Mouse (Mus musculus) forebrain, postnatal 0 days (tissue): Measurements from ENCODE around the gene Eya3. TPM values are rescaled to one million over a fixed set of nuclear protein-coding genes. Genes with fewer than 3 reads are reported as not detected.
"Not testable (repeated sequence)": the region's sequence is repeated elsewhere in the genome, so short reads cannot be mapped to it uniquely, and the experiment has no call there.

Experiments used
- ATAC-seq: fragments of 200-750 bp; cut with Nextera tagmentation; 2 replicates; pipeline ENCODE4 v1.8.0; 2017; ENCODE audit warnings: mild to moderate bottlenecking, moderate library complexity
- DNase-seq: peaks from one replicate; pipeline ENCODE4 v3.0.0-alpha.2; 2015
- H3K27ac ChIP-seq: fragments of 300-500 bp; sonication (generic); 2 replicates; pipeline ENCODE4 v1.5.1; 2014; ENCODE audit warnings: low read depth, mild to moderate bottlenecking, antibody characterized with exemption, low read length, moderate library complexity, mixed read lengths
- H3K27me3 ChIP-seq: fragments of 300-500 bp; sonication (generic); 2 replicates; pipeline ENCODE4 v1.6.1; 2014; ENCODE audit warnings: mild to moderate bottlenecking, low read length, mixed read lengths; ENCODE audit not compliant: insufficient read depth
- H3K36me3 ChIP-seq: fragments of 300-500 bp; sonication (generic); 2 replicates; pipeline ENCODE4 v1.6.1; 2014; ENCODE audit warnings: mild to moderate bottlenecking, moderate library complexity; ENCODE audit not compliant: insufficient read depth
- H3K4me1 ChIP-seq: fragments of 300-500 bp; sonication (generic); 2 replicates; pipeline ENCODE4 v1.6.1; 2014; ENCODE audit warnings: antibody characterized with exemption; ENCODE audit not compliant: insufficient read depth
- H3K4me2 ChIP-seq: fragments of 300-500 bp; sonication (generic); 2 replicates; pipeline ENCODE4 v1.6.1; 2014; ENCODE audit warnings: low read depth, mild to moderate bottlenecking, moderate library complexity
- H3K4me3 ChIP-seq: fragments of 300-500 bp; sonication (generic); 2 replicates; pipeline ENCODE4 v1.5.1; 2014; ENCODE audit warnings: low read depth, low read length, mixed read lengths
- H3K9ac ChIP-seq: fragments of 300-500 bp; sonication (generic); 2 replicates; pipeline ENCODE4 v1.6.1; 2014; ENCODE audit warnings: mild to moderate bottlenecking
- H3K9me3 ChIP-seq: fragments of 300-500 bp; sonication (generic); 2 replicates; pipeline ENCODE4 v1.6.1; 2016; ENCODE audit warnings: low read length
- CTCF ChIP-seq: sonication (generic); IDR thresholded peaks from 2 replicates; pipeline ENCODE4 v1.5.1; 2016; ENCODE audit warnings: antibody characterized with exemption, control low read depth, low read depth
- WGBS: fragments of 180-500 bp; shearing (Covaris S2); extraction: QIAGEN DNeasy Blood & Tissue Kit; methylation state at CpG from one replicate; pipeline ENCODE4 v1.1.7; 2014; 5-methylcytosine and 5-hydroxymethylcytosine counted together
- polyA plus RNA-seq: library from polyadenylated mRNA; unstranded; fragments of >200 nt; fragmentation: Nextera tagmentation; extraction: Ambion mirVana; gene quantifications from 2 replicates; pipeline ENCODE4 v1.2.1, GENCODE M21; 2015
- total RNA-seq: library from RNA; depleted of rRNA; stranded (reverse); fragments of >200 nt; gene quantifications from 2 replicates; pipeline ENCODE4 v1.2.3, GENCODE M21; 2014

Gene Eya3
- total and polyA plus RNA-seq, 2 experiments from 2014 or later: 7.2 to 21.8 TPM

GRCm38 (mm10) chr4:132728233-132728632, 89.4 kb downstream of the Eya3 start:
- DNase-seq: no peak
- Histone ChIP-seq H3K27ac (no peak overlapping the region), H3K9me3 (no peaks in the 10 kb centered on the region), H3K4me2 (no peak overlapping the region), H3K36me3 (peaks cover 14% of the 10 kb centered on the region), H3K4me3 (no peak overlapping the region), H3K27me3 (no peaks in the 10 kb centered on the region), H3K4me1 (no peaks in the 10 kb centered on the region), H3K9ac (no peak overlapping the region)
- 90% methylated on average over 8 of the region's 8 CpGs for WGBS
- no peak for TF ChIP-seq CTCF
- no peak for ATAC-seq

- no peaks in the 10 kb centered on the region for H3K9me3 ChIP-seq
- DNase-seq (no peak), ATAC-seq (no peak)
- H3K4me3 ChIP-seq: peak overlapping the region; percentile 49
- H3K9ac ChIP-seq: peak overlapping the region; percentile 60; the same call in 1 of the 2 replicates
- no peak for TF ChIP-seq CTCF
- WGBS: 57% methylated on average over 12 of the region's 12 CpGs
- no peaks in the 10 kb centered on the region for H3K4me1 ChIP-seq
- H3K4me2 ChIP-seq: peak overlapping the region; percentile 58
- no peak overlapping the region for H3K27ac ChIP-seq
- peaks cover 4% of the 10 kb centered on the region; the same call in 1 of the 2 replicates for H3K36me3 ChIP-seq
- no peaks in the 10 kb centered on the region for H3K27me3 ChIP-seq
Measured at GRCm38 (mm10) chr4:132731616-132732015, 92.8 kb downstream of the Eya3 start.

GRCm38 (mm10) chr4:132732148-132732684, 93.4 kb downstream of the Eya3 start, which contains the start of gene Xkr8:
Xkr8 (minus strand) TSS chr4:132732546.
- Histone ChIP-seq H3K4me2 (peak within 1 kb of the TSS; percentile 58), H3K9me3 (no peaks in the 10 kb centered on the region), H3K4me1 (no peaks in the 10 kb centered on the region), H3K27me3 (no peaks in the 10 kb centered on the region), H3K27ac (no peak within 1 kb of the TSS), H3K9ac (peak within 1 kb of the TSS; percentile 60), H3K4me3 (peak within 1 kb of the TSS; percentile 49), H3K36me3 (peaks cover 4% of the 10 kb centered on the region; the same call in 1 of the 2 replicates)
- peak; percentile 26; the same call in 1 of the 2 replicates for TF ChIP-seq CTCF
- DNase-seq (peak; percentile 64), ATAC-seq (peak; percentile 96)
- 4% methylated on average over 32 of the region's 34 CpGs for WGBS

- H3K36me3 ChIP-seq: no peaks in the 10 kb centered on the region
- H3K4me3 ChIP-seq: no peak overlapping the region
- DNase-seq (no peak), ATAC-seq (no peak)
- H3K4me1 ChIP-seq: no peaks in the 10 kb centered on the region
- H3K9ac ChIP-seq: no peak overlapping the region
- no peaks in the 10 kb centered on the region for H3K9me3 ChIP-seq
- H3K4me2 ChIP-seq: no peak overlapping the region
- no peak overlapping the region for H3K27ac ChIP-seq
- TF ChIP-seq CTCF: peak; percentile 22; the same call in 1 of the 2 replicates
- WGBS: 92% methylated on average over 25 of the region's 25 CpGs
- H3K27me3 ChIP-seq: no peaks in the 10 kb centered on the region
Measured at GRCm38 (mm10) chr4:132733071-132733770, 94.4 kb downstream of the Eya3 start.

- Histone ChIP-seq H3K27me3 (no peaks in the 10 kb centered on the region), H3K36me3 (no peaks in the 10 kb centered on the region), H3K27ac (no peak overlapping the region), H3K4me2 (no peak overlapping the region), H3K9me3 (no peaks in the 10 kb centered on the region), H3K4me1 (no peaks in the 10 kb centered on the region), H3K9ac (no peak overlapping the region), H3K4me3 (no peak overlapping the region)
- ATAC-seq (no peak), DNase-seq (no peak)
- 82% methylated on average over 2 of the region's 2 CpGs for WGBS
- no peak for TF ChIP-seq CTCF
Measured at GRCm38 (mm10) chr4:132734766-132735165, 96.0 kb downstream of the Eya3 start.

- WGBS: 90% methylated on average over 2 of the region's 2 CpGs
- Histone ChIP-seq H3K9ac (no peak overlapping the region), H3K27me3 (no peaks in the 10 kb centered on the region), H3K4me2 (no peak overlapping the region), H3K27ac (no peak overlapping the region), H3K9me3 (no peaks in the 10 kb centered on the region), H3K4me1 (no peaks in the 10 kb centered on the region), H3K4me3 (no peak overlapping the region), H3K36me3 (no peaks in the 10 kb centered on the region)
- TF ChIP-seq CTCF: no peak
- DNase-seq: no peak
- no peak for ATAC-seq
Measured at GRCm38 (mm10) chr4:132735389-132735788, 96.6 kb downstream of the Eya3 start.

- no peak overlapping the region for H3K9ac ChIP-seq
- H3K4me2 ChIP-seq: no peak overlapping the region
- H3K9me3 ChIP-seq: no peaks in the 10 kb centered on the region
- WGBS: 67% methylated on average over 3 of the region's 3 CpGs
- no peaks in the 10 kb centered on the region for H3K4me1 ChIP-seq
- no peaks in the 10 kb centered on the region for H3K36me3 ChIP-seq
- no peak overlapping the region for H3K27ac ChIP-seq
- H3K4me3 ChIP-seq: no peak overlapping the region
- ATAC-seq: no peak
- H3K27me3 ChIP-seq: no peaks in the 10 kb centered on the region
- TF ChIP-seq CTCF: no peak
- DNase-seq: no peak
Measured at GRCm38 (mm10) chr4:132735894-132736293, 97.1 kb downstream of the Eya3 start.

GRCm38 (mm10) chr4:132737154-132737553, 98.4 kb downstream of the Eya3 start:
- not testable (repeated sequence) for H3K9ac ChIP-seq, H3K27ac ChIP-seq, H3K27me3 ChIP-seq, H3K4me2 ChIP-seq, H3K4me1 ChIP-seq, H3K4me3 ChIP-seq, DNase-seq, ATAC-seq, H3K36me3 ChIP-seq, H3K9me3 ChIP-seq
- WGBS: 96% methylated on average over 9 of the region's 9 CpGs
